19 mouse cellular contexts compared by ENCODE assay signal in genomic region chr5:120185949-120186348, GRCm38 (mm10).
"Had no signal": no experiment of that assay in that cellular context is flagged by ENCODE, and none has a peak within 500 bp of the region (broad histone marks: within the 10 kb centered on the region; RNA-seq: fewer than 3 reads in every experiment).

No protein-coding gene starts in this region.

- H3K4me3 ChIP-seq: liver, embryonic 12.5 days; lung, embryonic 15.5 days; midbrain, embryonic 10.5 days; midbrain, embryonic 12.5 days; myocyte; neural tube, embryonic 13.5 days; neural tube, embryonic 15.5 days had no signal

- H3K36me3 ChIP-seq: lung, embryonic 15.5 days; neural tube, embryonic 13.5 days; neural tube, embryonic 15.5 days had no signal

- H3K4me2 ChIP-seq: liver, embryonic 12.5 days; lung, embryonic 15.5 days; midbrain, embryonic 12.5 days; neural tube, embryonic 13.5 days; neural tube, embryonic 15.5 days had no signal

- H3K27ac ChIP-seq: liver, embryonic 12.5 days; liver, embryonic 14.5 days; lung, embryonic 15.5 days; midbrain, embryonic 10.5 days; midbrain, embryonic 12.5 days; neural tube, embryonic 13.5 days; neural tube, embryonic 15.5 days had no signal

- H3K27me3 ChIP-seq: liver, embryonic 12.5 days; lung, embryonic 15.5 days; neural tube, embryonic 13.5 days; neural tube, embryonic 15.5 days had no signal

- H3K9me3 ChIP-seq: liver, embryonic 12.5 days; lung, embryonic 15.5 days; midbrain, embryonic 10.5 days; midbrain, embryonic 12.5 days; neural tube, embryonic 13.5 days; neural tube, embryonic 15.5 days had no signal

- H3K9ac ChIP-seq: liver, embryonic 12.5 days; liver, embryonic 14.5 days; lung, embryonic 15.5 days; midbrain, embryonic 12.5 days; neural tube, embryonic 13.5 days; neural tube, embryonic 15.5 days had no signal

- ATAC-seq: liver, embryonic 12.5 days; midbrain, embryonic 16.5 days had no signal

- H3K4me1 ChIP-seq: liver, embryonic 12.5 days; lung, embryonic 15.5 days had no signal

- DNase-seq: lung, adult 2 months; midbrain, embryonic 14.5 days; retina, postnatal 1 day; right cerebral cortex, adult 18-20 months; right cerebral cortex, postnatal 25 days; right cerebral cortex, postnatal 4 days; spleen, adult 18-20 months; thymus, adult 18-20 months; thymus, postnatal 14 days; thymus, postnatal 36 days had no signal
